Mouse (Mus musculus) hindbrain, embryonic 14.5 days (tissue): ENCODE results near the gene Nodal. TPM values are rescaled to one million over a fixed set of nuclear protein-coding genes. Genes with fewer than 3 reads are reported as not detected.

Experiments
- ATAC-seq: fragments of 200-750 bp; cut with Nextera tagmentation; 2 replicates; pipeline ENCODE4 v1.8.0; 2017; ENCODE audit warnings: moderate number of reproducible peaks, mild to moderate bottlenecking, moderate TSS enrichment, moderate library complexity; ENCODE audit not compliant: low FRiP score
- DNase-seq: peaks from one replicate; pipeline ENCODE4 v3.0.0-alpha.2; 2015; ENCODE audit warnings: low spot score
- H3K27ac ChIP-seq: fragments of 300-500 bp; sonication (generic); 2 replicates; pipeline ENCODE4 v1.5.1; 2014; ENCODE audit warnings: mild to moderate bottlenecking, moderate library complexity
- H3K27me3 ChIP-seq: fragments of 300-500 bp; sonication (generic); 2 replicates; pipeline ENCODE4 v1.6.1; 2014; ENCODE audit warnings: mild to moderate bottlenecking, low read length, mixed read lengths; ENCODE audit not compliant: control insufficient read depth, insufficient read depth
- H3K36me3 ChIP-seq: fragments of 300-500 bp; sonication (generic); replicated peaks from 2 replicates; pipeline ENCODE4 v1.6.1; 2014; ENCODE audit not compliant: control insufficient read depth, insufficient read depth
- H3K4me1 ChIP-seq: fragments of 300-500 bp; sonication (generic); replicated peaks from 2 replicates; pipeline ENCODE4 v1.6.1; 2014; ENCODE audit warnings: antibody characterized with exemption, low read length, mixed read lengths; ENCODE audit not compliant: control insufficient read depth, insufficient read depth
- H3K4me2 ChIP-seq: fragments of 300-500 bp; sonication (generic); replicated peaks from 2 replicates; pipeline ENCODE4 v1.6.1; 2014; ENCODE audit warnings: mild to moderate bottlenecking, moderate library complexity
- H3K4me3 ChIP-seq: fragments of 300-500 bp; sonication (generic); replicated peaks from 2 replicates; pipeline ENCODE4 v1.5.1; 2014; ENCODE audit warnings: mild to moderate bottlenecking, low read length
- H3K9ac ChIP-seq: fragments of 300-500 bp; sonication (generic); 2 replicates; pipeline ENCODE4 v1.6.1; 2014
- H3K9me3 ChIP-seq: fragments of 300-500 bp; sonication (generic); 2 replicates; pipeline ENCODE4 v1.6.1; 2016; ENCODE audit warnings: low read length; ENCODE audit not compliant: control insufficient read depth
- WGBS: fragments of 180-500 bp; shearing (Covaris S2); extraction: QIAGEN DNeasy Blood & Tissue Kit; methylation state at CpG from one replicate; pipeline ENCODE4 v1.1.7; 2014; 5-methylcytosine and 5-hydroxymethylcytosine counted together
- polyA plus RNA-seq: library from polyadenylated mRNA; unstranded; fragments of >200 nt; fragmentation: Nextera tagmentation; extraction: Ambion mirVana; gene quantifications from 2 replicates; pipeline ENCODE4 v1.2.1, GENCODE M21; 2014

The Nodal gene
- polyA plus RNA-seq, 1 experiment from 2014 or later: 0.29 TPM

DNA sequence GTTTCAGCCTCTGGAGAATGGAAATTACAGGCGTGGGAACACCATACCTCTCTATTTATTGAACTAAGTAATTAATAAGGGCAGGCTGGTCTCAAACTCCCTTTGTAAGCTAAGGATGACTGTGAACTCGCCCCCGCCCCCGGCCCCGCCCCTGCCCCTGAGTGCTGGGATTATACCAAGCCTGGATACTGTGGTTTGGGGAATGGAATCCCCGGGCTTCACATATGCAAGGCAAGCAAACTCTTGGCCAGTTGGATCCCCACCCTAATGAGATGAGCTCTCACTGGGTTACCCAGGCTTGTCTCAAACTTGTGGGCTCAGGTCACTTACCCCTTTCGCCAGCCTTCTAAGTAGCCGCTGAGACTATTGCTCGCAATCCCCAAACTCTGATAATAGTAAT lies 7.6 kb upstream of the Nodal start:
- no peak overlapping the region for H3K4me2 ChIP-seq
- H3K9me3 ChIP-seq: no peaks in the 10 kb centered on the region
- no peak overlapping the region for H3K4me3 ChIP-seq
- H3K4me1 ChIP-seq: no peaks in the 10 kb centered on the region
- WGBS: 32% methylated on average over 9 of the region's 9 CpGs
- no peaks in the 10 kb centered on the region for H3K27me3 ChIP-seq
- no peak overlapping the region for H3K27ac ChIP-seq
- no peak overlapping the region for H3K9ac ChIP-seq
- DNase-seq (no peak), ATAC-seq (no peak)
- no peaks in the 10 kb centered on the region for H3K36me3 ChIP-seq

DNA sequence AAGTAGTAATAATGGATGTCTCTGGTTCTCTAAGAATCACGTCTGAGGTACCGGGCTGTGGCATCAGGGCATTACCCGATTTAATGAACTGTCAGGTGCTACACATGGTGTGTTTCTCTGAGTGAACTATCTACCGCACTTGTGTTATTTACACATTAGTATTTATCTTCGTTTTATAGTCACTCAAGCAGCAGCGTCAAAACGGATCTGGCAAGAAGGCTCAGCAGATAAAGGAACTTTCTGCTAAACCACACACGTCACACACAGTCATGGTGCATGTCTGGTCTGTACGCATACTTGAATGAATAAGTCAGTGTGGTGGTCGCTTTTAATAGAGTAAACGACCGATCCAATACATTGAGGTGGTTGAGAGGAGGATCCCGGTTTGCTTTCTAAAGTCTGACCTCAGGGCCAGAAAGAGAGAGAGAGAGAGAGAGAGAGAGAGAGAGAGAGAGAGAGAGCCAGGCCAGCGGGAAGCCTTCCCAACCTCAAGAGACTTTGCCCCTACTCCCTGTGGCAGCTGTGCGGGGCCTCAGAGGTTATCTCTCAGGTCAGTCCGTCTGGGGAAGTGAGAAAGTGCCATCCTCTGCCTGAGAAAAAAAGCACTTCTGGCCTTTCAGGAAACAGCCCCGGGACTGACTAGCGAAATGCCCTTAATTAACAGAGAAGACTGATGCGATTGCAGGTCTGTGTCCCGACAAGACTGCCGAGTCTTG lies 4.7 kb upstream of the Nodal start:
- Histone ChIP-seq H3K27ac (no peak overlapping the region), H3K4me3 (no peak overlapping the region), H3K4me1 (peaks cover 3% of the 10 kb centered on the region; the same call in 1 of the 2 replicates), H3K9me3 (no peaks in the 10 kb centered on the region), H3K27me3 (peaks cover 20% of the 10 kb centered on the region), H3K4me2 (no peak overlapping the region), H3K9ac (no peak overlapping the region), H3K36me3 (no peaks in the 10 kb centered on the region)
- ATAC-seq: no peak
- no peak for DNase-seq
- WGBS: 61% methylated on average over 21 of the region's 21 CpGs

DNA sequence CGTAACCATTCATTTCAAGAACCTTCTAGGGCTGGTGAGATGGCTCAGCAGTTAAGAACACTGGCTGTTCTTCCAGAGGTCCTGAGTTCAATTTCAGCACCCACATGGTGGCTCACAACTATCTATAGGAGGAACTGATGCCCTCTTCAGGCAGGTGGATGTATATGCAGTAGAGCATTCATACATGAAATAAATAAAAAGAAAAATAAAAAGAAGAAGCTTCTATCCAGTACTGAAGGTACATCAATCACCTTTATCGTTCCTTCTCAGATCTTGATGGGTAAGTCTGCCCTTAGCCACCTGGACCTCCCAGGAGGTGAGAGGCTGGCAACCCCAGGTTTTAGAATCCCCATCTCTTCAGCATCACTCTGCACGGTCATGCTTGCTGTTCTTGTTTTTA lies 2.5 kb upstream of the Nodal start:
- Histone ChIP-seq H3K4me3 (no peak overlapping the region), H3K4me2 (no peak overlapping the region), H3K27ac (no peak overlapping the region), H3K9ac (no peak overlapping the region), H3K27me3 (peaks cover 42% of the 10 kb centered on the region), H3K36me3 (no peaks in the 10 kb centered on the region), H3K4me1 (peaks cover 9% of the 10 kb centered on the region; the same call in 1 of the 2 replicates), H3K9me3 (no peaks in the 10 kb centered on the region)
- 77% methylated on average over 3 of the region's 3 CpGs for WGBS
- DNase-seq (no peak), ATAC-seq (no peak)

DNA sequence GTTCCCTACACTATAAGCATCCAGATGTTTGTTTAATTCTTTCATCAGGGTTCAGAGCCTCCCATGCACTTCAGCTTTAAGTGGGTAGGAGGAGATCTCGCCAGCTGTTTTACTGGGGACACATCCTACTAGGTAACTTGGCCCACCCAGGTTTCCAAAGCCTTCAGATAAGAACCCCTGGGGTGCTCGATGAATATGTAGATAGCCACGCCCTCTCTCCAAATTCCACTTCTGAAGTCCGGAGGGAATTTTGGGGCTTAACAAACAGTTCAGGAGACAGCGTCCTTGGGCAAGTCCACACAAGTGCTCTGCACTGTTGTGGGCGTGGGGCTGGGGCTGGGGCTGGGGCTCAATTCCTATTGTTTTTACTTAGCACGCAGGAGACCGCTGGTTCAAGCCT lies 1.9 kb upstream of the Nodal start:
- 18% methylated on average over 8 of the region's 8 CpGs for WGBS
- Histone ChIP-seq H3K4me3 (no peak overlapping the region), H3K9ac (no peak overlapping the region), H3K4me2 (no peak overlapping the region), H3K27ac (no peak overlapping the region), H3K4me1 (peaks cover 9% of the 10 kb centered on the region; the same call in 1 of the 2 replicates), H3K9me3 (no peaks in the 10 kb centered on the region), H3K27me3 (peaks cover 48% of the 10 kb centered on the region), H3K36me3 (no peaks in the 10 kb centered on the region)
- ATAC-seq: no peak
- DNase-seq: no peak

DNA sequence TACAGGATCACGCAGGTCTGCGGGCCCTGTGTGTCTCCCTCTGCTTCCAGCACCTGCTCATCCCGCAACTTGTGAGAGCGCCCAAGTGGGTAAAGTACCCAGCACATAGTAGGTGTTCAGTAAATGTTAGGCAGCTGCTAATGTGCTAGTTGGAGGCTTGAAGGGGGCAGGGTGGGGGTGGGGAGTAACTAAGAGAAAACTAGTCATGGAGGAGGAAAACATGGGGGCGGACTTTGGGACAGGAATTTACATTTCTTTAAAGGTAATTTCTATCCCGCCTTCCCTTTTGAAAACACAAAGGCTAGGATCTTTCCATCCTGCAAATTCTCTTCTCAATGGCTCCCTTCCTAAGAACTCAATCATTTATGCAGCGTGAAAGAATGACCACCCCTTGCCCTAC lies 1.2 kb upstream of the Nodal start:
- DNase-seq (no peak), ATAC-seq (no peak)
- Histone ChIP-seq H3K27me3 (peaks cover 53% of the 10 kb centered on the region), H3K4me2 (no peak overlapping the region), H3K4me3 (no peak overlapping the region), H3K9me3 (no peaks in the 10 kb centered on the region), H3K9ac (no peak overlapping the region), H3K27ac (no peak overlapping the region), H3K36me3 (no peaks in the 10 kb centered on the region), H3K4me1 (peaks cover 9% of the 10 kb centered on the region; the same call in 1 of the 2 replicates)
- 26% methylated on average over 7 of the region's 7 CpGs for WGBS

- whole genome bisulfite sequencing: 42% methylated on average over 2 of the region's 2 CpGs
- no peak for ATAC-seq
- no peak for DNase-seq
- Histone ChIP-seq H3K27me3 (peaks cover 53% of the 10 kb centered on the region), H3K27ac (no peak overlapping the region), H3K4me3 (no peak overlapping the region), H3K4me1 (peaks cover 9% of the 10 kb centered on the region; the same call in 1 of the 2 replicates), H3K9ac (no peak overlapping the region), H3K36me3 (no peaks in the 10 kb centered on the region), H3K4me2 (no peak overlapping the region), H3K9me3 (no peaks in the 10 kb centered on the region)
Observed at GRCm38 (mm10) chr10:61417046-61417445, 726 bp upstream of the Nodal start.

GRCm38 (mm10) chr10:61418131-61418900 lies 544 bp downstream of the Nodal start:
- 3% methylated on average over 48 of the region's 50 CpGs for WGBS

GRCm38 (mm10) chr10:61419146-61419545 lies 1.4 kb downstream of the Nodal start:
- Histone ChIP-seq H3K9ac (no peak overlapping the region), H3K9me3 (no peaks in the 10 kb centered on the region), H3K36me3 (no peaks in the 10 kb centered on the region), H3K27ac (no peak overlapping the region), H3K4me2 (no peak overlapping the region), H3K4me3 (no peak overlapping the region), H3K27me3 (peaks cover 53% of the 10 kb centered on the region), H3K4me1 (peaks cover 9% of the 10 kb centered on the region; the same call in 1 of the 2 replicates)
- WGBS: 4% methylated on average over 22 of the region's 24 CpGs
- DNase-seq: no peak
- ATAC-seq: no peak

More at GRCm38 (mm10) chr10:61418131-61418900, 544 bp downstream of the Nodal start:
- peak overlapping the region; percentile 39 for H3K4me3 ChIP-seq
- H3K9me3 ChIP-seq: no peaks in the 10 kb centered on the region
- H3K27me3 ChIP-seq: peaks cover 53% of the 10 kb centered on the region
- peak overlapping the region; percentile 44 for H3K9ac ChIP-seq
- no peak overlapping the region for H3K27ac ChIP-seq
- peak; percentile 22; the same call in 1 of the 2 replicates for ATAC-seq
- H3K36me3 ChIP-seq: no peaks in the 10 kb centered on the region
- DNase-seq: no peak
- H3K4me2 ChIP-seq: peak overlapping the region; percentile 75
- peaks cover 9% of the 10 kb centered on the region; the same call in 1 of the 2 replicates for H3K4me1 ChIP-seq

DNA sequence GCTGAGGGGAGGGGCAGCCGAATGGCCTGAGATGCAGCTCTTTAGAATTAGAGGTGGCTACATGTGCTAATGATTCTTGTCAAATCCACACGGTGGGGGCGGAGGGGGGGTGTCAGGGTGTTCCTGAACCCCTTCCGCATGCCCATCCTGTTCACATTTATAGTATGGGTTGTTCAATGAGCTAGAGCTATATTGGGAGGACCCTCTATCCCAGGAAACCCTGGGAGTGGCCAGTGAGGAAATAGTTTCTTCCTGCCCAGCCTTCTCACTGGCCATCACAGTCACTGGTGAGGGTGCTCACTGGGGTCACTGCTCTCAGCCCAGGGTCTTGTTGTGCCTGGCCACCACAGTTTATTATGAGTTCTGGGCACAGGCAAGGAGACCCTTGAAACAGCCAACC lies 2.2 kb downstream of the Nodal start:
- no peak for ATAC-seq
- DNase-seq: no peak
- H3K4me2 ChIP-seq: no peak overlapping the region
- H3K27ac ChIP-seq: no peak overlapping the region
- no peak overlapping the region for H3K4me3 ChIP-seq
- no peak overlapping the region for H3K9ac ChIP-seq
- no peaks in the 10 kb centered on the region for H3K9me3 ChIP-seq
- H3K36me3 ChIP-seq: no peaks in the 10 kb centered on the region
- peaks cover 9% of the 10 kb centered on the region; the same call in 1 of the 2 replicates for H3K4me1 ChIP-seq
- H3K27me3 ChIP-seq: peaks cover 53% of the 10 kb centered on the region
- 71% methylated on average over 4 of the region's 4 CpGs for WGBS
